Mouse (Mus musculus): ENCODE measurements around the gene Ptov1.

DNA sequence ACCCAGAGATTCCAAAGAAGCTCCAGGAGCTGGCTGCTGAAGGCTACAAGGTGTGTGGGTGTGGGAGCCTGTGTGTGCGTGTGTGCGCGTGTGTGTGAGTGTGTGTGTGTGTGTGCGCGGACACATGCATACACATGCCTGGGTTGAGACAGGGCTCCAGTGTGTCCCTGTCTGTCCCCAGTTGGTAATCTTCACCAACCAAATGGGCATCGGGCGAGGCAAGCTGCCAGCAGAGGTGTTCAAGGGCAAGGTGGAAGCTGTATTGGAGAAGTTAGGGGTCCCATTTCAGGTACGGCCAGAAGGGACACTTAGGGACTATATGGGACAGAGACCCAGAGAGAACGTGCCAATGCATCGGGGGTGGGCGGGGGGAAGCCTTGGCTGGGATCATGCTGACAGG lies 9.7 kb downstream of the Ptov1 start:
- TF ChIP-seq HCFC1 (IDR thresholded peaks at IDR 0.05; ENCODE audit: borderline replicate concordance, insufficient read depth, low read length) (no peak), CHD2 (IDR thresholded peaks at IDR 0.05; ENCODE audit: low read depth, low read length) (no peak), ZNF384 (IDR thresholded peaks at IDR 0.05; ENCODE audit: low read depth, low read length) (no peak)
